Mouse (Mus musculus) MEL (cell line): ENCODE data around the gene Sorbs2. TPM values are rescaled to one million over a fixed set of nuclear protein-coding genes. Genes with fewer than 3 reads are reported as not detected.

ENCODE experiments used
- DNase-seq: peaks from one replicate; pipeline ENCODE4 v3.0.0; 2011; ENCODE audit warnings: low read depth, low spot score
- H3K27ac ChIP-seq: 2 replicates; pipeline ENCODE4 v1.5.1; 2012; ENCODE audit warnings: low read depth, mild to moderate bottlenecking, control low read depth, low read length, moderate library complexity; ENCODE audit not compliant: control insufficient read depth
- H3K27me3 ChIP-seq, 2 experiments: fragments of 150-350 bp in 1 of 2; sonication (generic) in 1 of 2; 2 replicates each; pipeline ENCODE4 v1.6.1; 2012; ENCODE audit warnings: low read length in 2 of 2, mild to moderate bottlenecking in 2 of 2, improper control_type of control experiment in 1 of 2, moderate library complexity in 1 of 2; ENCODE audit not compliant: insufficient read depth in 2 of 2, control insufficient read depth in 1 of 2
- H3K36me3 ChIP-seq, 2 experiments: 2 replicates each; pipeline ENCODE4 v1.6.1; 2012 to 2014; ENCODE audit warnings: low read length in 2 of 2, improper control_type of control experiment in 1 of 2, inconsistent platforms in 1 of 2, mild to moderate bottlenecking in 1 of 2; ENCODE audit not compliant: insufficient read depth in 2 of 2, control insufficient read depth in 1 of 2
- H3K4me1 ChIP-seq, 2 experiments: fragments of 150-350 bp in 1 of 2; sonication (generic) in 1 of 2; 2 replicates each; pipeline ENCODE4 v1.6.1; 2012; ENCODE audit warnings: low read length in 2 of 2, improper control_type of control experiment in 1 of 2, mild to moderate bottlenecking in 1 of 2; ENCODE audit not compliant: insufficient read depth in 2 of 2, control insufficient read depth in 1 of 2
- H3K4me3 ChIP-seq, 2 experiments: fragments of 150-350 bp in 1 of 2; sonication (generic) in 1 of 2; 2 replicates each; pipeline ENCODE4 v1.5.1; 2012; ENCODE audit warnings: low read depth in 2 of 2, low read length in 2 of 2, mild to moderate bottlenecking in 2 of 2, moderate library complexity in 2 of 2, control low read depth in 1 of 2, improper control_type of control experiment in 1 of 2; ENCODE audit not compliant: control insufficient read depth in 1 of 2, insufficient read depth in 1 of 2
- H3K79me2 ChIP-seq: 2 replicates; pipeline ENCODE4 v1.6.1; 2012; ENCODE audit warnings: mild to moderate bottlenecking, low read length, moderate library complexity; ENCODE audit not compliant: control insufficient read depth, poor library complexity, insufficient read depth
- H3K9ac ChIP-seq: 2 replicates; pipeline ENCODE4 v1.6.1; 2012; ENCODE audit warnings: low read depth, mild to moderate bottlenecking, control low read depth, low read length, moderate library complexity; ENCODE audit not compliant: control insufficient read depth, poor library complexity, severe bottlenecking
- H3K9me3 ChIP-seq: fragments of 150-350 bp; sonication (generic); replicated peaks from 2 replicates; pipeline ENCODE4 v1.6.1; 2012; ENCODE audit warnings: mild to moderate bottlenecking, low read length, improper control_type of control experiment, moderate library complexity; ENCODE audit not compliant: insufficient read depth
- CHD2 ChIP-seq: IDR thresholded peaks from 2 replicates; pipeline ENCODE4 v1.6.1; 2011; ENCODE audit warnings: low read length, improper control_type of control experiment
- ELF1 ChIP-seq: IDR thresholded peaks from 2 replicates; pipeline ENCODE4 v1.6.1; 2014; ENCODE audit warnings: low read depth, mild to moderate bottlenecking, inconsistent platforms, low read length, improper control_type of control experiment, moderate library complexity
- EP300 ChIP-seq, 2 experiments: IDR thresholded peaks; 2 replicates each; pipeline ENCODE4 v1.6.1; 2011; ENCODE audit warnings: improper control_type of control experiment in 2 of 2, low read length in 2 of 2, low read depth in 1 of 2, mild to moderate bottlenecking in 1 of 2
- GATA1 ChIP-seq: IDR thresholded peaks from 2 replicates; pipeline ENCODE4 v1.6.1; 2011; ENCODE audit warnings: low read depth, low read length, improper control_type of control experiment
- MAFK ChIP-seq: IDR thresholded peaks from 2 replicates; pipeline ENCODE4 v1.6.1; 2011; ENCODE audit warnings: low read depth, mild to moderate bottlenecking, low read length, improper control_type of control experiment, borderline replicate concordance
- MEF2A ChIP-seq: IDR thresholded peaks from 2 replicates; pipeline ENCODE4 v1.6.1; 2014; ENCODE audit warnings: low read depth, mild to moderate bottlenecking, inconsistent platforms, low read length, improper control_type of control experiment; ENCODE audit not compliant: poor library complexity, insufficient replicate concordance, severe bottlenecking; ENCODE audit errors: extremely low read depth
- POLR2A ChIP-seq, 2 experiments: IDR thresholded peaks; 2 replicates each; pipeline ENCODE4 v1.6.1; 2011 to 2012; ENCODE audit warnings: low read length in 2 of 2, mild to moderate bottlenecking in 2 of 2, control low read depth in 1 of 2, improper control_type of control experiment in 1 of 2, low read depth in 1 of 2, moderate library complexity in 1 of 2; ENCODE audit not compliant: control insufficient read depth in 1 of 2, insufficient read depth in 1 of 2, poor library complexity in 1 of 2
- SIN3A ChIP-seq: IDR thresholded peaks from 2 replicates; pipeline ENCODE4 v1.6.1; 2012; ENCODE audit warnings: low read length, improper control_type of control experiment, inconsistent platforms
- SMC3 ChIP-seq: IDR thresholded peaks from 2 replicates; pipeline ENCODE4 v1.6.1; 2011; ENCODE audit warnings: low read depth, low read length, improper control_type of control experiment
- TBP ChIP-seq: IDR thresholded peaks from 2 replicates; pipeline ENCODE4 v1.8.0; 2011; ENCODE audit warnings: low read depth, low read length, improper control_type of control experiment
- polyA plus RNA-seq, 2 experiments: library from polyadenylated mRNA; stranded (reverse) in 1 of 2; unstranded in 1 of 2; fragments of >175 nt in 1 of 2; fragments of >200 nt in 1 of 2; gene quantifications; 2 replicates each; pipeline versions ENCODE4 v1.2.1 to v1.2.4; 2012; ENCODE audit warnings: low replicate concordance in 2 of 2, low read depth in 1 of 2; ENCODE audit not compliant: insufficient read length in 2 of 2, insufficient read depth in 1 of 2, missing spikeins in 1 of 2
- total RNA-seq: library from RNA; depleted of rRNA; stranded (reverse); fragments of 300-350 nt; gene quantifications from 2 replicates; pipeline ENCODE4 v1.2.3, GENCODE M21; 2012

The Sorbs2 gene
- total and polyA plus RNA-seq, 3 experiments = not detected

GRCm38 (mm10) chr8:45628421-45629065 lies 121.0 kb downstream of the Sorbs2 start:
- H3K4me3 ChIP-seq = no peak overlapping the region
- DNase-seq = no peak
- no peaks in the 10 kb centered on the region for H3K9me3 ChIP-seq
- H3K27me3 ChIP-seq = no peaks in the 10 kb centered on the region; a peak in 1 of 4 replicates
- no peaks in the 10 kb centered on the region for H3K36me3 ChIP-seq
- H3K79me2 ChIP-seq = no peaks in the 10 kb centered on the region
- TF ChIP-seq POLR2A (IDR thresholded peaks at IDR 0.05; ENCODE audit: control insufficient read depth in 1 of 2, insufficient read depth in 1 of 2, low read depth in 1 of 2, low read length in 2 of 2, poor library complexity in 1 of 2) (no peak), MEF2A (no peak), CHD2 (no peak), SIN3A (no peak)
- H3K4me1 ChIP-seq = no peaks in the 10 kb centered on the region
- H3K9ac ChIP-seq = no peak overlapping the region
- H3K27ac ChIP-seq = no peak overlapping the region

- Histone ChIP-seq H3K9me3 (no peaks in the 10 kb centered on the region), H3K4me1 (no peaks in the 10 kb centered on the region), H3K27ac (no peak overlapping the region), H3K4me3 (no peak overlapping the region), H3K36me3 (no peaks in the 10 kb centered on the region), H3K27me3 (no peaks in the 10 kb centered on the region; a peak in 1 of 4 replicates), H3K9ac (no peak overlapping the region), H3K79me2 (no peaks in the 10 kb centered on the region)
- TF ChIP-seq GATA1 (no peak), SMC3 (no peak), TBP (no peak), ELF1 (no peak), EP300 (IDR thresholded peaks at IDR 0.05; ENCODE audit: low read depth in 1 of 2, low read length in 2 of 2) (no peak), MEF2A (no peak), MAFK (no peak)
- DNase-seq = no peak
These were observed 121.5 kb downstream of the Sorbs2 start for GRCm38 (mm10) chr8:45629066-45629430.

GRCm38 (mm10) chr8:45631023-45631422 lies 123.4 kb downstream of the Sorbs2 start:
- Histone ChIP-seq H3K9ac (no peak overlapping the region), H3K4me1 (no peaks in the 10 kb centered on the region), H3K79me2 (no peaks in the 10 kb centered on the region), H3K4me3 (no peak overlapping the region), H3K27me3 (no peaks in the 10 kb centered on the region; a peak in 1 of 4 replicates), H3K9me3 (no peaks in the 10 kb centered on the region), H3K36me3 (no peaks in the 10 kb centered on the region), H3K27ac (no peak overlapping the region)
- DNase-seq = no peak
- no peak for TF ChIP-seq SMC3
